Mouse (Mus musculus) left cerebral cortex, adult 2 months (tissue): ENCODE data around the gene Chn1. TPM values are rescaled to one million over a fixed set of nuclear protein-coding genes. Genes with fewer than 3 reads are reported as not detected.

Experiments used
- DNase-seq, 2 experiments: peaks; one replicate each; pipeline ENCODE4 v3.0.0; 2021 to 2022; ENCODE audit warnings: low spot score in 2 of 2, mixed read lengths in 1 of 2; ENCODE audit errors: extremely low spot score in 1 of 2
- H3K27ac ChIP-seq: fragments of 200-600 bp; 2 replicates; pipeline ENCODE4 v1.8.1; 2022
- H3K4me3 ChIP-seq: fragments of 200-600 bp; 2 replicates; pipeline ENCODE4 v1.8.1; 2022
- CTCF ChIP-seq: fragments of 200-600 bp; IDR thresholded peaks from 2 replicates; pipeline ENCODE4 v1.8.1; 2022; ENCODE audit warnings: antibody characterized with exemption, mild to moderate bottlenecking, moderate library complexity
- intact Hi-C: fragments of 180-260 bp; cut with DNase I; formaldehyde crosslinking; loops from one replicate; pipeline ENCODE4 v1.15.1; 2025
- total RNA-seq, 2 experiments: library from RNA; stranded (reverse); gene quantifications; 2 replicates each; pipeline ENCODE4 v1.2.3; 2021

The Chn1 gene
- total RNA-seq, 2 experiments from 2014 or later, result 1,492 to 1,637 TPM

DNA sequence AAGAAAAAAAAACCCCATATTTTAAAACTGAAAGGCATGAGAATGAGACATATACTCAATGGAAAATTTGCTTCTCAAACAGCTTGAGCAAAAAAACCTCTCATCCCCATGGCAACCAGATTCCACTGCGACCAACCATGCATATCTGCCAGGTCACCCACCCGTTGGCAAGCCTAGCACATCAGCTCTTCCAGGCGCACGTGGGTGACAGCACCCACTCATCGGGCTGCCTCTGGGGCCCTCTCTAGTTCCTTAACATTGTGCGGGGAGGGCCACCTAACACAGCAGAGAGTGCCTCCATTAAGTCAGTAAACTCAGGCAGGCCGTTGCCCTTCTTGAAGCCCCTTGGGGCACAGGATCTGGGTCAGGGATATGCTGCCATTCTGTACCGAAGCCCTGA lies 170.1 kb downstream of the Chn1 start:
- peak; percentile 85 to 87 for DNase-seq
- intact Hi-C loops, result loop anchor here (1.0 kb wide), 1 partner anchor 13 kb away; no protein-coding TSS in a partner anchor
- TF ChIP-seq CTCF, result no peak
- no peak overlapping the region for H3K4me3 ChIP-seq
- peak overlapping the region; percentile 97 for H3K27ac ChIP-seq

DNA sequence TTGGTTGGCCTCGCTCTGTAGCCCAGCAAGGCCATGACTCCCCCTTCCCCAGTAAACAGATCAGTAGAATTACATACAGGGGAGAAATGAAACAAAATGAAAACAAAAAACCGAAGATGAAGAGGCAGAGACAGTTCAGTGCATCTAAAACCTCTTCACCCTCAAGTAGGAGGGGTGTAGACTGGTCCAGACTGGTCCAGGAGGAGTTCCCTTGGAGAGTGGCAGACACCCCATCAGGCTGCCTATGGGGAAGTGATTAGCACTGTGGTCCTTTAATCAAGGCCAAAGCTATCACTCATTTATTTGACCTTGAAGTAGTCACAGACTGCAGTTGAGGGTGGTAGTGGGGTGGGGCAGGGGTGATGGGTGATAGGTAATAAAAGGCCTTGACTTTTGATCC lies 170.6 kb downstream of the Chn1 start:
- Histone ChIP-seq H3K4me3 (no peak overlapping the region), H3K27ac (peak overlapping the region; percentile 97)
- no peak for TF ChIP-seq CTCF
- DNase-seq, result no peak
- intact Hi-C loops, result no loop called here

GRCm38 (mm10) chr2:73600650-73601049 lies 174.5 kb downstream of the Chn1 start:
- no peak for DNase-seq
- intact Hi-C loops, result no loop called here
- peak overlapping the region; percentile 28; the same call in 1 of the 2 replicates for H3K27ac ChIP-seq
- H3K4me3 ChIP-seq, result no peak overlapping the region
- no peak for TF ChIP-seq CTCF

DNA sequence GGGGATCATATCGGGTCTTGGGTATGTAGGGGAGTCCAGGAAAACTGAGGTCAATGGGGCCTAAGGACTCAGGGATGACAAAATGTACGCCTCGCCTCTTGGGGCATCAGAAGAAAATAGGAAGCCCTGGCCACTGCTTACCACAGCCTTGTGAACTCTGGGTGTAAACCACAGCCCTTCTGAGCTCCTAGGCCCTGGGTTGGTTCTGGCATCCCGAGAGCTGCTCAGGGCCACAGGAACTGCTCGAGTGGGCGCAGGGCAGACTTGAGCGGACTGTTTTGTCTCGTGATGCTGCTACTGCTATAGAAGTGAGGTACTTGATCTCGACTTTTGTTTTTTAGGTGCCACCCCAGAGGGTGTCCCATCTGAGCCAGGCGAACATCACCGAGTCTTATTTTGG lies 177.4 kb downstream of the Chn1 start:
- DNase-seq, result no peak
- no peak overlapping the region for H3K4me3 ChIP-seq
- peak overlapping the region; percentile 91 for H3K27ac ChIP-seq
- no peak for TF ChIP-seq CTCF
- intact Hi-C loops, result loop anchor here (2.0 kb wide), 1 partner anchor 99 kb away; no protein-coding TSS in a partner anchor

GRCm38 (mm10) chr2:73596786-73597185 lies 178.4 kb downstream of the Chn1 start:
- Histone ChIP-seq H3K27ac (peak overlapping the region; percentile 91), H3K4me3 (no peak overlapping the region; the same call in 1 of the 2 replicates)
- peak; percentile 82 to 83 for DNase-seq
- TF ChIP-seq CTCF, result no peak
- intact Hi-C loops, result loop anchor here (2.0 kb wide), 1 partner anchor 100 kb away; no protein-coding TSS in a partner anchor

DNA sequence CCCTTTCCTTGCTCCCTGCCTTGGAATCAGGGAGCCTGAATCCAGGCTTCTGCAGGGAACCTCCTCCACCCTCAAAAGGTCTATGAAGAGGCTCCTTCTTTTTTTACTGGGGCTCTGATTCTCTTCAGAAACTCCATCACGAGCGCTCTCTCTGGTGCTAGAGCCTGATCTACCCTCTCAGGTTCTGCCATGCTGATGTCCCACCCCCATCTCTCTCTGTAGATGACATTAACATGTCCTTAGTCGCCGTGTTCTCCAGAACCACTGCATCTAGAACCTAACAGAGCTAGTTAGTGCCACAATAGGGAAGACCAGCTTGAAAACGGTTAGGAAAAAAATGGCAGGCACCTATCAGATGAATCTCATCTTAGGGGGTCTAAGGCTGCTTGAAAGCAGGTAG lies 178.8 kb downstream of the Chn1 start:
- TF ChIP-seq CTCF, result no peak
- Histone ChIP-seq H3K27ac (peak overlapping the region; percentile 91), H3K4me3 (no peak overlapping the region)
- intact Hi-C loops, result loop anchor here (2.0 kb wide), 1 partner anchor 100 kb away; no protein-coding TSS in a partner anchor
- no peak for DNase-seq

GRCm38 (mm10) chr2:73593101-73593439 lies 182.1 kb downstream of the Chn1 start:
- Histone ChIP-seq H3K4me3 (no peak overlapping the region), H3K27ac (peak overlapping the region; percentile 97)
- no peak for TF ChIP-seq CTCF
- intact Hi-C loops, result loop anchor here (2.0 kb wide), 1 partner anchor 64 kb away; no protein-coding TSS in a partner anchor
- no peak for DNase-seq

GRCm38 (mm10) chr2:73592231-73593100 lies 182.7 kb downstream of the Chn1 start:
- peak; percentile 67 for DNase-seq
- intact Hi-C loops, result loop anchor here (1.0 to 2.0 kb wide), 2 partner anchors 13 to 64 kb away; no protein-coding TSS in a partner anchor
- Histone ChIP-seq H3K27ac (peak overlapping the region; percentile 97), H3K4me3 (no peak overlapping the region)
- no peak for TF ChIP-seq CTCF

GRCm38 (mm10) chr2:73591246-73591645 lies 183.9 kb downstream of the Chn1 start:
- peak overlapping the region; percentile 97 for H3K27ac ChIP-seq
- TF ChIP-seq CTCF, result no peak
- H3K4me3 ChIP-seq, result no peak overlapping the region
- intact Hi-C loops, result no loop called here
- no peak for DNase-seq

- no peak for DNase-seq
- H3K27ac ChIP-seq, result peak overlapping the region; percentile 97
- no peak overlapping the region for H3K4me3 ChIP-seq
- TF ChIP-seq CTCF, result no peak
- intact Hi-C loops, result no loop called here
Observed at GRCm38 (mm10) chr2:73590106-73590505, 185.0 kb downstream of the Chn1 start.

GRCm38 (mm10) chr2:73588951-73589350 lies 186.2 kb downstream of the Chn1 start:
- intact Hi-C loops, result loop anchor here (5.0 kb wide), 1 partner anchor 153 kb away; no protein-coding TSS in a partner anchor
- Histone ChIP-seq H3K4me3 (no peak overlapping the region), H3K27ac (peak overlapping the region; percentile 97)
- no peak for TF ChIP-seq CTCF
- no peak for DNase-seq

DNA sequence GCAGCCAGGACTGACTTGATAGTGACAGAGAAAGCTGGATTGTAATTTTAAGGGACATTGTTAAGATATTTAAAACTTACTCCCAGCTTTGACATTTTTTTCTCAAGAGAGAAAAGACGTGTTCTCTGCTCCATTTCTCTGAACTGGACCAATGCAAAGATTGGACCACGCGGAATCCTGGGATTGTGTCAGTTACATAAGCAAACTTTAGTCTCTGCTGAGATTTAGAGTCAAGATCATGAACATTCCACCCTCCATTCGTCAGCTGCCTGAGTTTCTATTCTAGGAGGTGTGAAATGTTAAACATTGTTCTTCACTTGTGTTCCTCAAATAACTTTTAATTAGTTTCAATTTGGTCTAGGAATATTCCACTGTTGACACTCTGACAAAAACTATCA lies 188.0 kb downstream of the Chn1 start:
- TF ChIP-seq CTCF, result no peak
- DNase-seq, result no peak
- intact Hi-C loops, result loop anchor here (5.0 kb wide), 1 partner anchor 155 kb away; no protein-coding TSS in a partner anchor
- Histone ChIP-seq H3K27ac (peak overlapping the region; percentile 91), H3K4me3 (no peak overlapping the region)
